Mouse (Mus musculus): Measurements from ENCODE around the gene 0610040J01Rik. TPM values are rescaled to one million over a fixed set of nuclear protein-coding genes. Genes with fewer than 3 reads are reported as not detected.

The 0610040J01Rik gene
- polyA plus RNA-seq, 1 experiment from 2014 or later, result 53.9 TPM

GRCm38 (mm10) chr5:63930824-63931358, 118.7 kb downstream of the 0610040J01Rik start:
- H3K4me2 ChIP-seq (ENCODE audit: low read depth, low read length), result no peak overlapping the region
- no peak for ATAC-seq (ENCODE audit: insufficient read depth, low FRiP score)

GRCm38 (mm10) chr5:63932829-63933228, 120.7 kb downstream of the 0610040J01Rik start:
- Histone ChIP-seq H3K27me3 (ENCODE audit: control insufficient read depth, insufficient read depth, low read length) (no peaks in the 10 kb centered on the region), H3K9ac (ENCODE audit: low read length) (no peak overlapping the region), H3K4me3 (replicated peaks; ENCODE audit: low read length) (no peak overlapping the region), H3K27ac (ENCODE audit: low read length) (peak overlapping the region; percentile 69), H3K9me3 (replicated peaks; ENCODE audit: control insufficient read depth, low read length) (no peaks in the 10 kb centered on the region), H3K4me1 (ENCODE audit: control insufficient read depth, insufficient read depth, low read length) (0 out of 2 replicates have a peak, but pooled peaks cover 5% of the 10 kb centered on the region), H3K36me3 (ENCODE audit: control insufficient read depth, insufficient read depth, low read length) (no peaks in the 10 kb centered on the region), H3K4me2 (ENCODE audit: low read depth, low read length) (peak overlapping the region; percentile 32; the same call in 1 of the 2 replicates)
- WGBS, result 45% methylated on average over 10 of the region's 10 CpGs
- peak; percentile 87 for ATAC-seq (ENCODE audit: insufficient read depth, low FRiP score)

More at GRCm38 (mm10) chr5:63930824-63931358, 118.7 kb downstream of the 0610040J01Rik start:
- Histone ChIP-seq H3K9ac (ENCODE audit: low read length) (no peak overlapping the region), H3K4me1 (ENCODE audit: control insufficient read depth, insufficient read depth, low read length) (0 out of 2 replicates have a peak, but pooled peaks cover 5% of the 10 kb centered on the region), H3K4me3 (replicated peaks; ENCODE audit: low read length) (no peak overlapping the region), H3K27me3 (ENCODE audit: control insufficient read depth, insufficient read depth, low read length) (no peaks in the 10 kb centered on the region), H3K27ac (ENCODE audit: low read length) (no peak overlapping the region), H3K36me3 (ENCODE audit: control insufficient read depth, insufficient read depth, low read length) (peaks cover 7% of the 10 kb centered on the region; the same call in 1 of the 2 replicates), H3K9me3 (replicated peaks; ENCODE audit: control insufficient read depth, low read length) (no peaks in the 10 kb centered on the region)
- WGBS, result 61% methylated on average over 4 of the region's 4 CpGs

- H3K4me1 ChIP-seq (ENCODE audit: control insufficient read depth, insufficient read depth, low read length), result peaks cover 10% of the 10 kb centered on the region; the same call in 1 of the 2 replicates
- no peaks in the 10 kb centered on the region for H3K27me3 ChIP-seq (ENCODE audit: control insufficient read depth, insufficient read depth, low read length)
- no peak overlapping the region for H3K4me2 ChIP-seq (ENCODE audit: low read depth, low read length)
- no peaks in the 10 kb centered on the region for H3K36me3 ChIP-seq (ENCODE audit: control insufficient read depth, insufficient read depth, low read length)
- H3K4me3 ChIP-seq (replicated peaks; ENCODE audit: low read length), result no peak overlapping the region
- no peak overlapping the region for H3K9ac ChIP-seq (ENCODE audit: low read length)
- no peaks in the 10 kb centered on the region for H3K9me3 ChIP-seq (replicated peaks; ENCODE audit: control insufficient read depth, low read length)
- 80% methylated on average over 6 of the region's 6 CpGs for WGBS
- no peak overlapping the region for H3K27ac ChIP-seq (ENCODE audit: low read length)
- no peak for ATAC-seq (ENCODE audit: insufficient read depth, low FRiP score)
These were observed 123.4 kb downstream of the 0610040J01Rik start for GRCm38 (mm10) chr5:63935581-63935980.

GRCm38 (mm10) chr5:63936740-63937139, 124.6 kb downstream of the 0610040J01Rik start:
- WGBS, result 42% methylated on average over 6 of the region's 6 CpGs
- Histone ChIP-seq H3K36me3 (ENCODE audit: control insufficient read depth, insufficient read depth, low read length) (no peaks in the 10 kb centered on the region), H3K4me1 (ENCODE audit: control insufficient read depth, insufficient read depth, low read length) (peaks cover 13% of the 10 kb centered on the region; the same call in 1 of the 2 replicates), H3K4me2 (ENCODE audit: low read depth, low read length) (no peak overlapping the region), H3K9me3 (replicated peaks; ENCODE audit: control insufficient read depth, low read length) (no peaks in the 10 kb centered on the region), H3K27ac (ENCODE audit: low read length) (no peak overlapping the region), H3K4me3 (replicated peaks; ENCODE audit: low read length) (no peak overlapping the region), H3K27me3 (ENCODE audit: control insufficient read depth, insufficient read depth, low read length) (no peaks in the 10 kb centered on the region), H3K9ac (ENCODE audit: low read length) (no peak overlapping the region)
- peak; percentile 61 for ATAC-seq (ENCODE audit: insufficient read depth, low FRiP score)

GRCm38 (mm10) chr5:63938575-63938974, 126.4 kb downstream of the 0610040J01Rik start:
- 53% methylated on average over 4 of the region's 4 CpGs for WGBS
- Histone ChIP-seq H3K4me1 (ENCODE audit: control insufficient read depth, insufficient read depth, low read length) (peaks cover 8% of the 10 kb centered on the region; the same call in 1 of the 2 replicates), H3K36me3 (ENCODE audit: control insufficient read depth, insufficient read depth, low read length) (no peaks in the 10 kb centered on the region), H3K4me3 (replicated peaks; ENCODE audit: low read length) (no peak overlapping the region), H3K27ac (ENCODE audit: low read length) (no peak overlapping the region), H3K27me3 (ENCODE audit: control insufficient read depth, insufficient read depth, low read length) (no peaks in the 10 kb centered on the region), H3K4me2 (ENCODE audit: low read depth, low read length) (no peak overlapping the region), H3K9ac (ENCODE audit: low read length) (no peak overlapping the region; the same call in 1 of the 2 replicates), H3K9me3 (replicated peaks; ENCODE audit: control insufficient read depth, low read length) (no peaks in the 10 kb centered on the region)
- ATAC-seq (ENCODE audit: insufficient read depth, low FRiP score), result no peak

GRCm38 (mm10) chr5:63941891-63942290, 129.7 kb downstream of the 0610040J01Rik start:
- H3K27me3 ChIP-seq (ENCODE audit: control insufficient read depth, insufficient read depth, low read length), result no peaks in the 10 kb centered on the region
- H3K4me3 ChIP-seq (replicated peaks; ENCODE audit: low read length), result no peak overlapping the region
- no peaks in the 10 kb centered on the region for H3K9me3 ChIP-seq (replicated peaks; ENCODE audit: control insufficient read depth, low read length)
- no peak overlapping the region for H3K27ac ChIP-seq (ENCODE audit: low read length)
- 59% methylated on average over 5 of the region's 5 CpGs for WGBS
- H3K4me1 ChIP-seq (ENCODE audit: control insufficient read depth, insufficient read depth, low read length), result peaks cover 8% of the 10 kb centered on the region; the same call in 1 of the 2 replicates
- no peak for ATAC-seq (ENCODE audit: insufficient read depth, low FRiP score)
- H3K36me3 ChIP-seq (ENCODE audit: control insufficient read depth, insufficient read depth, low read length), result no peaks in the 10 kb centered on the region
- H3K9ac ChIP-seq (ENCODE audit: low read length), result no peak overlapping the region
- H3K4me2 ChIP-seq (ENCODE audit: low read depth, low read length), result no peak overlapping the region

- Histone ChIP-seq H3K4me1 (ENCODE audit: control insufficient read depth, insufficient read depth, low read length) (peaks cover 8% of the 10 kb centered on the region; the same call in 1 of the 2 replicates), H3K9ac (ENCODE audit: low read length) (no peak overlapping the region), H3K27ac (ENCODE audit: low read length) (no peak overlapping the region), H3K9me3 (replicated peaks; ENCODE audit: control insufficient read depth, low read length) (no peaks in the 10 kb centered on the region), H3K36me3 (ENCODE audit: control insufficient read depth, insufficient read depth, low read length) (no peaks in the 10 kb centered on the region), H3K4me3 (replicated peaks; ENCODE audit: low read length) (no peak overlapping the region), H3K4me2 (ENCODE audit: low read depth, low read length) (no peak overlapping the region), H3K27me3 (ENCODE audit: control insufficient read depth, insufficient read depth, low read length) (no peaks in the 10 kb centered on the region)
- 86% methylated on average over 9 of the region's 9 CpGs for WGBS
- ATAC-seq (ENCODE audit: insufficient read depth, low FRiP score), result no peak
These were observed 131.1 kb downstream of the 0610040J01Rik start for GRCm38 (mm10) chr5:63943291-63943690.

- Histone ChIP-seq H3K9me3 (replicated peaks; ENCODE audit: control insufficient read depth, low read length) (no peaks in the 10 kb centered on the region), H3K9ac (ENCODE audit: low read length) (no peak overlapping the region), H3K4me1 (ENCODE audit: control insufficient read depth, insufficient read depth, low read length) (peaks cover 21% of the 10 kb centered on the region), H3K27me3 (ENCODE audit: control insufficient read depth, insufficient read depth, low read length) (no peaks in the 10 kb centered on the region), H3K36me3 (ENCODE audit: control insufficient read depth, insufficient read depth, low read length) (no peaks in the 10 kb centered on the region), H3K4me3 (replicated peaks; ENCODE audit: low read length) (no peak overlapping the region), H3K27ac (ENCODE audit: low read length) (no peak overlapping the region), H3K4me2 (ENCODE audit: low read depth, low read length) (no peak overlapping the region)
- WGBS, result 82% methylated on average over 8 of the region's 8 CpGs
- ATAC-seq (ENCODE audit: insufficient read depth, low FRiP score), result no peak
These were observed 135.4 kb downstream of the 0610040J01Rik start for GRCm38 (mm10) chr5:63947526-63947925.

- Histone ChIP-seq H3K9me3 (replicated peaks; ENCODE audit: control insufficient read depth, low read length) (no peaks in the 10 kb centered on the region), H3K4me2 (ENCODE audit: low read depth, low read length) (no peak overlapping the region), H3K4me1 (ENCODE audit: control insufficient read depth, insufficient read depth, low read length) (peaks cover 21% of the 10 kb centered on the region), H3K4me3 (replicated peaks; ENCODE audit: low read length) (no peak overlapping the region), H3K36me3 (ENCODE audit: control insufficient read depth, insufficient read depth, low read length) (no peaks in the 10 kb centered on the region), H3K27ac (ENCODE audit: low read length) (peak overlapping the region; percentile 69), H3K9ac (ENCODE audit: low read length) (no peak overlapping the region), H3K27me3 (ENCODE audit: control insufficient read depth, insufficient read depth, low read length) (no peaks in the 10 kb centered on the region)
- 24% methylated on average over 3 of the region's 3 CpGs for WGBS
- ATAC-seq (ENCODE audit: insufficient read depth, low FRiP score), result peak; percentile 26
These were observed 137.0 kb downstream of the 0610040J01Rik start for GRCm38 (mm10) chr5:63949195-63949594.
